Comparison of ENCODE assay signal across 8 mouse cellular contexts in the genomic region with DNA sequence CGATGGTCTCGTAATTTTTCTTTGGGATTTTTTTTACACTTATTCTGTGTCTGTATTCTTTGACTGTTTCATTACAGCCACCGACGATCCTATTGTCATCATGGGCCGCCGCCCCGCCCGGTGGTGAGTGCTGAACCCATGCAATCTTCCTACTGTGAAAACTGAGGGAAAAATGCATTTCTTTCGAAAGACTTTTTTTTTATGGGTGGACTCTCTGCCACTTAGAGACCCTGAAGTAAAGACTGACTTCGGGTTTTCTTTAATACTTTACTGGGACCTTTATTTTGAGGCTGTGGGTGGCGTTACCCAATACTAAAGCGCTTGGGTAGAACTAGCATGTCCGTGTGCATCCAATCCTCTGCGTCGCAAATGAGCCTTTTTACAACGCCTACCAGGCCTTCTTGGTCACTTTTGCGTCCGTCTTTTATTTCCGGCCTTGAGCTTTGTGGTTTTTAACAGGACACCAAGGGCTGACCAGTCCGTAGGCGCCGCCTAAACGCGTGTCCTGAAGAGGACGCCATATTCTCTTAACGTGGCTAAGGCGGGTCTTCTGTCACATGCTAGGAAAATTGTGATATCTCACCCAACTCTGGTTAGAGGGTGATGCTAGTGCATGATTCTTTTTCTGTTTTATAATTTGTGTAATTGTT. TPM values are rescaled to one million over a fixed set of nuclear protein-coding genes. Genes with fewer than 3 reads are reported as not detected.
A peak's percentile ranks its signal among the peaks of the same experiment; 100 is the strongest.
DNase-seq lines count a peak whose midpoint lies in the region; ATAC-seq and TF ChIP-seq lines count a peak whose summit lies in the region.

No protein-coding gene starts in this region.

- TF ChIP-seq POLR2A in bone marrow macrophage, adult 2 months (IDR thresholded peaks at IDR 0.05; ENCODE audit: borderline replicate concordance, low read depth, low read length) = no peak
- no peak for TF ChIP-seq POLR2A in kidney, adult 2 months (IDR thresholded peaks at IDR 0.05; ENCODE audit: low read depth, low read length)
- TF ChIP-seq POLR2A in olfactory bulb, adult 2 months (IDR thresholded peaks at IDR 0.05; ENCODE audit: insufficient read depth, low read depth, low read length) = no peak

- no peak for TF ChIP-seq CTCF in bone marrow macrophage, adult 2 months (IDR thresholded peaks at IDR 0.05; ENCODE audit: low read depth, low read length)
- no peak for TF ChIP-seq CTCF in kidney, adult 2 months (conservative IDR thresholded peaks at IDR 0.05; ENCODE audit: insufficient read depth, insufficient read length, low read depth, low read length)
- TF ChIP-seq CTCF in olfactory bulb, adult 2 months (IDR thresholded peaks at IDR 0.05; ENCODE audit: insufficient read depth, low read depth, low read length) = no peak

- WGBS in kidney, adult 2 months = 0% methylated on average over 27 of the region's 27 CpGs
- 13% methylated on average over 27 of the region's 27 CpGs for WGBS in lung, embryonic 15.5 days
- 10% methylated on average over 27 of the region's 27 CpGs for WGBS in olfactory bulb, adult 2 months

- H3K4me3 ChIP-seq in bone marrow macrophage, adult 2 months (ENCODE audit: insufficient read depth, low read length) = peak overlapping the region; percentile 90
- peak overlapping the region; percentile 88 for H3K4me3 ChIP-seq in kidney, adult 2 months (ENCODE audit: insufficient read depth, low read depth, low read length)
- peak overlapping the region; percentile 51 for H3K4me3 ChIP-seq in lung, embryonic 15.5 days
- peak overlapping the region; percentile 76 for H3K4me3 ChIP-seq in olfactory bulb, adult 2 months (ENCODE audit: insufficient read depth, low read depth, low read length)

- no peaks in the 10 kb centered on the region for H3K27me3 ChIP-seq in kidney, adult 2 months (replicated peaks; ENCODE audit: control insufficient read depth, insufficient read depth, low read length)
- H3K27me3 ChIP-seq in lung, embryonic 15.5 days = no peaks in the 10 kb centered on the region

- H3K27ac ChIP-seq in bone marrow macrophage, adult 2 months (ENCODE audit: insufficient read depth, low read depth, low read length) = peak overlapping the region; percentile 96
- H3K27ac ChIP-seq in kidney, adult 2 months (ENCODE audit: insufficient read depth, low read depth, low read length) = peak overlapping the region; percentile 65; the same call in 1 of the 2 replicates
- peak overlapping the region; percentile 70 for H3K27ac ChIP-seq in lung, embryonic 15.5 days
- peak overlapping the region; percentile 44; the same call in 1 of the 2 replicates for H3K27ac ChIP-seq in olfactory bulb, adult 2 months (ENCODE audit: insufficient read depth, low read depth, low read length)

- no peaks in the 10 kb centered on the region; the same call in 1 of the 2 replicates for H3K36me3 ChIP-seq in kidney, adult 2 months (ENCODE audit: control insufficient read depth, insufficient read depth, low read length)
- 0 out of 2 replicates have a peak, but pooled peaks cover 4% of the 10 kb centered on the region for H3K36me3 ChIP-seq in lung, embryonic 15.5 days

- H3K4me2 ChIP-seq in lung, embryonic 15.5 days = peak overlapping the region; percentile 50

- H3K9me3 ChIP-seq in lung, embryonic 15.5 days = no peaks in the 10 kb centered on the region

- peak overlapping the region; percentile 77 for H3K9ac ChIP-seq in lung, embryonic 15.5 days

- ATAC-seq in lung, embryonic 15.5 days (ENCODE audit: borderline replicate concordance, extremely low read depth, low FRiP score, low TSS enrichment) = no peak

- DNase-seq in lung, adult 18-20 months = peak; percentile 31 to 51
- DNase-seq in lung, postnatal 25 days (ENCODE audit: low spot score) = no peak
- DNase-seq in forelimb bud, embryonic 11.5 days (ENCODE audit: low read depth, low spot score) = peak; percentile 40
- DNase-seq in kidney, adult 2 months = peak; percentile 39
- no peak for DNase-seq in left cerebral cortex, adult 18-20 months (ENCODE audit: low spot score in 2 of 2)

- H3K4me1 ChIP-seq in bone marrow macrophage, adult 2 months (ENCODE audit: control insufficient read depth, insufficient read depth, low read length) = peaks cover 9% of the 10 kb centered on the region
- peaks cover 3% of the 10 kb centered on the region; the same call in 1 of the 2 replicates for H3K4me1 ChIP-seq in kidney, adult 2 months (ENCODE audit: control insufficient read depth, insufficient read depth, low read length)
- peaks cover 3% of the 10 kb centered on the region; the same call in 1 of the 2 replicates for H3K4me1 ChIP-seq in lung, embryonic 15.5 days
- no peaks in the 10 kb centered on the region for H3K4me1 ChIP-seq in olfactory bulb, adult 2 months (ENCODE audit: control insufficient read depth, insufficient read depth, low read length)

RNA-seq across cellular contexts. Expression of a gene that starts 0.4 kb away (rescaled TPM):
- polyA plus RNA-seq in bone marrow macrophage, adult 2 months (2012; ENCODE audit: insufficient read depth, insufficient read length, missing spikeins) = 136 and 172 TPM in 2 replicates
- 1,301 and 1,460 TPM in 2 replicates for polyA plus RNA-seq in kidney, adult 2 months (2012; rRNA removed)
- 846 and 923 TPM in 2 replicates for polyA plus RNA-seq in lung, embryonic 15.5 days (2015; fragmentation: Nextera tagmentation; extraction: Ambion mirVana)
- not detected in 2 replicates for polyA plus RNA-seq in olfactory bulb, adult 2 months (2012; ENCODE audit: insufficient read depth, insufficient read length, low replicate concordance, missing spikeins)
- total RNA-seq in left cerebral cortex, adult 18-20 months (2021) = 100 to 1,000 TPM; 188 to 216 TPM

RNA-seq across cellular contexts. Expression of a gene that starts 10.7 kb away (rescaled TPM):
- polyA plus RNA-seq in bone marrow macrophage, adult 2 months (2012; ENCODE audit: insufficient read depth, insufficient read length, missing spikeins) = 74.6 and 79.4 TPM in 2 replicates
- polyA plus RNA-seq in kidney, adult 2 months (2012; rRNA removed) = 79.6 and 104 TPM in 2 replicates
- polyA plus RNA-seq in lung, embryonic 15.5 days (2015; fragmentation: Nextera tagmentation; extraction: Ambion mirVana) = 78.8 and 83.8 TPM in 2 replicates
- polyA plus RNA-seq in olfactory bulb, adult 2 months (2012; ENCODE audit: insufficient read depth, insufficient read length, low replicate concordance, missing spikeins) = not detected in 2 replicates
- total RNA-seq in left cerebral cortex, adult 18-20 months (2021) = 10 to 100 TPM; 60.4 to 62.5 TPM

RNA-seq across cellular contexts. Expression of a gene that starts 11.1 kb away (rescaled TPM):
- polyA plus RNA-seq in bone marrow macrophage, adult 2 months (2012; ENCODE audit: insufficient read depth, insufficient read length, missing spikeins) = 274 and 292 TPM in 2 replicates
- polyA plus RNA-seq in kidney, adult 2 months (2012; rRNA removed) = 26.0 and 26.1 TPM in 2 replicates
- polyA plus RNA-seq in lung, embryonic 15.5 days (2015; fragmentation: Nextera tagmentation; extraction: Ambion mirVana) = 11.2 and 15.8 TPM in 2 replicates
- not detected in 2 replicates for polyA plus RNA-seq in olfactory bulb, adult 2 months (2012; ENCODE audit: insufficient read depth, insufficient read length, low replicate concordance, missing spikeins)
- 1 to 10 TPM; 3.0 to 3.3 TPM for total RNA-seq in left cerebral cortex, adult 18-20 months (2021)

RNA-seq across cellular contexts. Expression of a gene that starts 16.5 kb away (rescaled TPM):
- polyA plus RNA-seq in bone marrow macrophage, adult 2 months (2012; ENCODE audit: insufficient read depth, insufficient read length, missing spikeins) = 61.4 and 66.9 TPM in 2 replicates
- polyA plus RNA-seq in kidney, adult 2 months (2012; rRNA removed) = 41.1 and 45.2 TPM in 2 replicates
- polyA plus RNA-seq in lung, embryonic 15.5 days (2015; fragmentation: Nextera tagmentation; extraction: Ambion mirVana) = 23.2 and 24.7 TPM in 2 replicates
- polyA plus RNA-seq in olfactory bulb, adult 2 months (2012; ENCODE audit: insufficient read depth, insufficient read length, low replicate concordance, missing spikeins) = not detected in 2 replicates
- total RNA-seq in left cerebral cortex, adult 18-20 months (2021) = 10 to 100 TPM; 35.3 to 39.6 TPM

RNA-seq across cellular contexts. Expression of a gene that starts 21.4 kb away (rescaled TPM):
- polyA plus RNA-seq in bone marrow macrophage, adult 2 months (2012; ENCODE audit: insufficient read depth, insufficient read length, missing spikeins) = 326 and 442 TPM in 2 replicates
- 125 and 161 TPM in 2 replicates for polyA plus RNA-seq in kidney, adult 2 months (2012; rRNA removed)
- polyA plus RNA-seq in lung, embryonic 15.5 days (2015; fragmentation: Nextera tagmentation; extraction: Ambion mirVana) = 361 and 366 TPM in 2 replicates
- 372 TPM in 1 of 2 replicates, not detected in the other for polyA plus RNA-seq in olfactory bulb, adult 2 months (2012; ENCODE audit: insufficient read depth, insufficient read length, low replicate concordance, missing spikeins)
- total RNA-seq in left cerebral cortex, adult 18-20 months (2021) = 10 to 100 TPM; 44.0 to 49.5 TPM

Comparison
In these comparisons a context has a peak if more than half of its experiments do, and no peak if none do; other contexts are left out.
1. DNase-seq: peak in lung, adult 18-20 months (2 of 2), forelimb bud, embryonic 11.5 days (single experiment) and kidney, adult 2 months (single experiment); none in lung, postnatal 25 days (single experiment) and left cerebral cortex, adult 18-20 months (0 of 2).
2. H3K27ac ChIP-seq: peak in every context shown above with its lines; median percentile 96 in bone marrow macrophage, adult 2 months; 70 in lung, embryonic 15.5 days; 65 in kidney, adult 2 months; 44 in olfactory bulb, adult 2 months.
3. RNA of a gene that starts 11.1 kb away (polyA plus RNA-seq): 274 to 292 TPM in bone marrow macrophage, adult 2 months, 26.0 to 26.1 TPM in kidney, adult 2 months and 11.2 to 15.8 TPM in lung, embryonic 15.5 days; not detected in olfactory bulb, adult 2 months; every median in the first group is over 10 times any median in the second.
4. Peak in every context shown above with its lines, with median percentiles within 50 percentile points of each other: H3K4me3 ChIP-seq.